Mouse (Mus musculus) liver, postnatal 0 days (tissue): ENCODE measurements around the gene Chrna5. TPM values are rescaled to one million over a fixed set of nuclear protein-coding genes. Genes with fewer than 3 reads are reported as not detected.

Experiments
- ATAC-seq: fragments of 200-750 bp; cut with Nextera tagmentation; 2 replicates; pipeline ENCODE4 v1.8.0; 2017; ENCODE audit warnings: mild to moderate bottlenecking, moderate library complexity
- DNase-seq: peaks from one replicate; pipeline ENCODE4 v3.0.0-alpha.2; 2016
- H3K27ac ChIP-seq: fragments of 300-500 bp; sonication (generic); 2 replicates; pipeline ENCODE4 v1.5.1; 2014; ENCODE audit warnings: antibody characterized with exemption, moderate library complexity, mild to moderate bottlenecking, low read depth
- H3K27me3 ChIP-seq: fragments of 300-500 bp; sonication (generic); 2 replicates; pipeline ENCODE4 v1.6.1; 2014; ENCODE audit warnings: low read length, control low read depth, mixed read lengths; ENCODE audit not compliant: insufficient read depth
- H3K36me3 ChIP-seq: fragments of 300-500 bp; sonication (generic); replicated peaks from 2 replicates; pipeline ENCODE4 v1.6.1; 2014; ENCODE audit warnings: mild to moderate bottlenecking, control low read depth, low read length, moderate library complexity, mixed read lengths; ENCODE audit not compliant: insufficient read depth
- H3K4me1 ChIP-seq: fragments of 300-500 bp; sonication (generic); 2 replicates; pipeline ENCODE4 v1.6.1; 2014; ENCODE audit warnings: antibody characterized with exemption, mild to moderate bottlenecking, control low read depth; ENCODE audit not compliant: insufficient read depth
- H3K4me2 ChIP-seq: fragments of 300-500 bp; sonication (generic); 2 replicates; pipeline ENCODE4 v1.6.1; 2014; ENCODE audit warnings: low read depth, mild to moderate bottlenecking, low read length, moderate library complexity, mixed read lengths
- H3K4me3 ChIP-seq: fragments of 300-500 bp; sonication (generic); 2 replicates; pipeline ENCODE4 v1.5.1; 2014; ENCODE audit warnings: low read depth, low read length
- H3K9ac ChIP-seq: fragments of 300-500 bp; sonication (generic); replicated peaks from 2 replicates; pipeline ENCODE4 v1.6.1; 2014; ENCODE audit warnings: mild to moderate bottlenecking, moderate library complexity
- H3K9me3 ChIP-seq: fragments of 300-500 bp; sonication (generic); 2 replicates; pipeline ENCODE4 v1.6.1; 2016; ENCODE audit warnings: mild to moderate bottlenecking, control low read depth, low read length, mixed read lengths
- CTCF ChIP-seq: sonication (generic); IDR thresholded peaks from 2 replicates; pipeline ENCODE4 v1.5.1; 2016; ENCODE audit warnings: antibody characterized with exemption, low read depth
- EP300 ChIP-seq: IDR thresholded peaks from 2 replicates; pipeline ENCODE4 v1.6.1; 2016; ENCODE audit warnings: antibody characterized with exemption, low read depth, mild to moderate bottlenecking
- WGBS: fragments of 180-500 bp; shearing (Covaris S2); extraction: QIAGEN DNeasy Blood & Tissue Kit; methylation state at CpG from one replicate; pipeline ENCODE4 v1.1.7; 2014; ENCODE audit not compliant: insufficient replicate concordance; 5-methylcytosine and 5-hydroxymethylcytosine counted together
- polyA plus RNA-seq: library from polyadenylated mRNA; unstranded; fragments of >200 nt; fragmentation: Nextera tagmentation; extraction: Ambion mirVana; gene quantifications from 2 replicates; pipeline ENCODE4 v1.2.1, GENCODE M21; 2015

Chrna5 gene
- polyA plus RNA-seq, 1 experiment from 2014 or later, result not detected

DNA sequence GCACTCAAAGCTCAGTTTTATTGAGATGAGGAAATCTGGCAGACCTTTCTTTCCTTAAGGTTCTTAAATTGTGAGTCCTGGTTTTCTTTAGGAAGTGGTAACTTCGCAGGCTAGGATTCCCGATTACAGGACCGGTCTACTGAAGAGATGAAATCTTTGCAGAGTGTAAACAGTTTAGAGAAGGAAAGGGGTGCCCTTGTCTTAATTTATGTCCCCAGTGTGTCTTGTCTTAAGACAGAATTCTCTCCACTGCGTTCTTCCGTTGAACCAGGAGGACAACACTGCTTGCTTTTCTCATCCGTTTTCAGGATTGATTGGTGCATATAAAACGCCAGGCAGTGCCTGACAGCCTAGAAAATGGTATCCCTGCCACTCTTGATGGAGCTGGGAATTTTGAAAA, 1.7 kb downstream of the Chrna5 start:
- Histone ChIP-seq H3K36me3 (no peaks in the 10 kb centered on the region), H3K9me3 (no peaks in the 10 kb centered on the region), H3K27ac (no peak overlapping the region), H3K4me1 (peaks cover 10% of the 10 kb centered on the region), H3K9ac (no peak overlapping the region), H3K4me2 (no peak overlapping the region), H3K4me3 (peak overlapping the region; percentile 56; the same call in 1 of the 2 replicates), H3K27me3 (peaks cover 40% of the 10 kb centered on the region)
- TF ChIP-seq CTCF (no peak), EP300 (no peak)
- 7% methylated on average over 7 of the region's 7 CpGs for WGBS
- ATAC-seq, result no peak
- no peak for DNase-seq

DNA sequence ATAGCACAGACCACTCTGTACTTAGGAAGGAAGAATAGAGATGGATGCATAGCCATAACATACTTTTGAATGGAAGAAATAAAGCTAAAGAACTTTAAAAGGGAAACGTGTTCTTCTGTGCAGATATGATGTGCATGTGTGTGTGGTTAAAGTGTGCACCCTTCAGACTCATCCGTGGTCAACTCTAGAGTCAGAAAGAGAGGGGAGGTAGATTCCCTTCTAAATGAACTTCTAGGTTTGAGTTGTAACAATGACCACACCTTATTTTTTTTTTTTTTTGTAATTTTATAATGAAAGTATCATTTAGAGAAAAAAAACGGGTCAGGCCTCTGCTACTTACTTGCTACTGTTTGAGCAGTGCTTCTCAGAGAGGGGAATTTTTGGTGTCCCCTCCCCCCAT, 9.7 kb downstream of the Chrna5 start:
- no peak for ATAC-seq
- DNase-seq, result no peak
- Histone ChIP-seq H3K27me3 (no peaks in the 10 kb centered on the region), H3K4me2 (no peak overlapping the region), H3K9me3 (no peaks in the 10 kb centered on the region), H3K4me1 (no peaks in the 10 kb centered on the region), H3K4me3 (no peak overlapping the region), H3K9ac (no peak overlapping the region), H3K27ac (no peak overlapping the region), H3K36me3 (no peaks in the 10 kb centered on the region)
- no peak for TF ChIP-seq CTCF
- no peak for TF ChIP-seq EP300
- WGBS, result 63% methylated on average over 3 of the region's 3 CpGs

GRCm38 (mm10) chr9:54994381-54994780, 13.7 kb downstream of the Chrna5 start:
- Histone ChIP-seq H3K4me2 (no peak overlapping the region), H3K9me3 (no peaks in the 10 kb centered on the region), H3K27me3 (no peaks in the 10 kb centered on the region), H3K4me1 (no peaks in the 10 kb centered on the region), H3K4me3 (no peak overlapping the region), H3K9ac (no peak overlapping the region), H3K36me3 (no peaks in the 10 kb centered on the region), H3K27ac (no peak overlapping the region)
- TF ChIP-seq CTCF (no peak), EP300 (no peak)
- WGBS, result 60% methylated on average over 3 of the region's 3 CpGs
- DNase-seq, result no peak
- ATAC-seq, result no peak

DNA sequence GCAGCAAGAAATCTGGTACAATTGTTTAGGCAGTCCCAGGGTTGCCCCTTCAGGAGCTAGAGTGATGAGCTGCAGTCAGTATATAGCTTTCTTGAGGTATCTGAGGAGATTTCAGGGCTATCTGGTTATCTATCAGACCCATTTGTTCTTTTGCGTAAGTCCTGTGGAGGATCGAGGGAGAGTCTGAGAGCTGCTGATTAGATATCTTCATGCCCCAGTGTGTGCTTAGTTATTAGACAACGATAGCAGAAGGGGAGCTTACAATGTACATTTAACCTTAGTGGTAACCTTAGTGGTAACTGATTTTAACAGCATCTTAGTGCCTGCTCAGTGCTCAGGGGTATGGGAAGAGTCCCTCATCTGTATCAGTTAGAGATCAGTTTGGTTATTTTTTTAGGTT, 15.0 kb downstream of the Chrna5 start:
- peak; percentile 35 for ATAC-seq

GRCm38 (mm10) chr9:55003609-55004008, 22.9 kb downstream of the Chrna5 start:
- no peak overlapping the region for H3K9ac ChIP-seq

More for the DNA sequence above, 15.0 kb downstream of the Chrna5 start:
- H3K36me3 ChIP-seq, result no peaks in the 10 kb centered on the region
- no peaks in the 10 kb centered on the region for H3K27me3 ChIP-seq
- H3K9ac ChIP-seq, result no peak overlapping the region
- no peak overlapping the region for H3K27ac ChIP-seq
- H3K9me3 ChIP-seq, result no peaks in the 10 kb centered on the region
- no peak for DNase-seq
- H3K4me3 ChIP-seq, result no peak overlapping the region
- no peak overlapping the region for H3K4me2 ChIP-seq
- 43% methylated on average over 3 of the region's 3 CpGs for WGBS
- no peaks in the 10 kb centered on the region for H3K4me1 ChIP-seq
- no peak for TF ChIP-seq CTCF
- peak; percentile 87 for TF ChIP-seq EP300

GRCm38 (mm10) chr9:55009692-55010091, 29.0 kb downstream of the Chrna5 start:
- WGBS, result 60% methylated on average over 2 of the region's 2 CpGs
- no peak overlapping the region for H3K9ac ChIP-seq
- TF ChIP-seq EP300 (no peak), CTCF (no peak)

More at GRCm38 (mm10) chr9:55003609-55004008, 22.9 kb downstream of the Chrna5 start:
- DNase-seq (no peak), ATAC-seq (no peak)
- H3K36me3 ChIP-seq, result no peaks in the 10 kb centered on the region
- no peaks in the 10 kb centered on the region for H3K9me3 ChIP-seq
- no peak overlapping the region for H3K27ac ChIP-seq
- no peak overlapping the region for H3K4me3 ChIP-seq
- no peaks in the 10 kb centered on the region for H3K27me3 ChIP-seq
- no peak for TF ChIP-seq CTCF
- no peak for TF ChIP-seq EP300
- H3K4me2 ChIP-seq, result no peak overlapping the region
- H3K4me1 ChIP-seq, result no peaks in the 10 kb centered on the region
- 64% methylated on average over 4 of the region's 4 CpGs for WGBS

More at GRCm38 (mm10) chr9:55009692-55010091, 29.0 kb downstream of the Chrna5 start:
- no peak overlapping the region for H3K4me3 ChIP-seq
- no peak overlapping the region for H3K4me2 ChIP-seq
- ATAC-seq (no peak), DNase-seq (no peak)
- H3K27ac ChIP-seq, result no peak overlapping the region
- H3K4me1 ChIP-seq, result no peaks in the 10 kb centered on the region
- H3K9me3 ChIP-seq, result no peaks in the 10 kb centered on the region
- H3K27me3 ChIP-seq, result no peaks in the 10 kb centered on the region
- no peaks in the 10 kb centered on the region for H3K36me3 ChIP-seq
